Mouse (Mus musculus): ENCODE measurements around the gene 5730480H06Rik. TPM values are rescaled to one million over a fixed set of nuclear protein-coding genes. Genes with fewer than 3 reads are reported as not detected.

5730480H06Rik gene
- polyA plus RNA-seq (2012; rRNA removed): 22.1 and 22.5 TPM in 2 replicates

DNA sequence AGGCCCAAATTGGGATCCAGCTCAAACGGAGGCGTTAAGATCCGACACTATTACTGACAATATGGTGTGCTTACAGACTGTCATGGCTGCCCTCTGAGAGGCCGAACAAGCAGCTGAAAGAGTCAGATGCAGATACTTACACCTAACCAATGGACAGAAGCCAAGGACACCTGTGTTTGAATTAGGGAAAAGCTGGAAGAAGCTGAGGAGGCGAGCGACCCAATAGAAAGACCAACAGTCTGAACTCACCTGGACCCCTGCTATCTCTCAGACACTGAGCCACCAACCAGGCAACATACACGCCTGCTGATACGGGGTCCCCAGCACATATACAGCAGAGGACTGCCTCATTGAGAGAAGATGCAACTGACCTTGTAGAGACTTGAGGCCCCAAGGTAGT lies at the start of gene 5730480H06Rik:
Gene 5730480H06Rik, plus strand, starts transcription at position 301 of the 400 bp plus-strand sequence.

Data from central nervous system, embryonic 14 days (tissue).